Mouse (Mus musculus) forebrain, embryonic 11.5 days (tissue): ENCODE data around the gene Plxnd1. TPM values are rescaled to one million over a fixed set of nuclear protein-coding genes. Genes with fewer than 3 reads are reported as not detected.

Source experiments
- ATAC-seq: fragments of 200-750 bp; cut with Nextera tagmentation; replicated peaks from 2 replicates; pipeline ENCODE4 v1.8.0; 2017; ENCODE audit warnings: moderate TSS enrichment; ENCODE audit not compliant: low FRiP score
- DNase-seq: peaks from one replicate; pipeline ENCODE4 v3.0.0-alpha.2; 2017; ENCODE audit warnings: low spot score
- H3K27ac ChIP-seq: fragments of 300-500 bp; sonication (generic); 2 replicates; pipeline ENCODE4 v1.5.1; 2014; ENCODE audit warnings: low read depth, low read length
- H3K27me3 ChIP-seq: fragments of 300-500 bp; sonication (generic); 2 replicates; pipeline ENCODE4 v1.6.1; 2014; ENCODE audit warnings: mild to moderate bottlenecking, low read length, mixed read lengths; ENCODE audit not compliant: control insufficient read depth, insufficient read depth
- H3K36me3 ChIP-seq: fragments of 300-500 bp; sonication (generic); 2 replicates; pipeline ENCODE4 v1.6.1; 2014; ENCODE audit warnings: mild to moderate bottlenecking, low read length, moderate library complexity, mixed read lengths; ENCODE audit not compliant: control insufficient read depth, insufficient read depth
- H3K4me1 ChIP-seq: fragments of 300-500 bp; sonication (generic); replicated peaks from 2 replicates; pipeline ENCODE4 v1.6.1; 2014; ENCODE audit warnings: low read length, mixed read lengths; ENCODE audit not compliant: control insufficient read depth, insufficient read depth
- H3K4me2 ChIP-seq: fragments of 300-500 bp; sonication (generic); 2 replicates; pipeline ENCODE4 v1.6.1; 2014; ENCODE audit warnings: low read depth, mild to moderate bottlenecking, low read length, moderate library complexity, mixed read lengths; ENCODE audit not compliant: severe bottlenecking
- H3K4me3 ChIP-seq: fragments of 300-500 bp; sonication (generic); 2 replicates; pipeline ENCODE4 v1.5.1; 2014; ENCODE audit warnings: low read depth, low read length
- H3K9ac ChIP-seq: fragments of 300-500 bp; sonication (generic); 2 replicates; pipeline ENCODE4 v1.6.1; 2014; ENCODE audit warnings: low read length
- H3K9me3 ChIP-seq: fragments of 300-500 bp; sonication (generic); 2 replicates; pipeline ENCODE4 v1.6.1; 2016; ENCODE audit warnings: low read length, mixed read lengths; ENCODE audit not compliant: control insufficient read depth
- WGBS: fragments of 180-500 bp; shearing (Covaris S2); extraction: QIAGEN DNeasy Blood & Tissue Kit; methylation state at CpG from one replicate; pipeline ENCODE4 v1.1.7; 2014; 5-methylcytosine and 5-hydroxymethylcytosine counted together
- polyA plus RNA-seq: library from polyadenylated mRNA; unstranded; fragments of >200 nt; fragmentation: Nextera tagmentation; extraction: Ambion mirVana; gene quantifications from 2 replicates; pipeline ENCODE4 v1.2.1, GENCODE M21; 2014

The Plxnd1 gene
- polyA plus RNA-seq, 1 experiment from 2014 or later, result 25.5 TPM

- 76% methylated on average over 13 of the region's 13 CpGs for WGBS
- Histone ChIP-seq H3K36me3 (no peaks in the 10 kb centered on the region), H3K4me2 (no peak overlapping the region), H3K27ac (no peak overlapping the region), H3K9ac (no peak overlapping the region), H3K9me3 (no peaks in the 10 kb centered on the region), H3K4me3 (no peak overlapping the region), H3K4me1 (0 out of 2 replicates have a peak, but pooled peaks cover 3% of the 10 kb centered on the region), H3K27me3 (no peaks in the 10 kb centered on the region)
- ATAC-seq, result no peak
- DNase-seq, result no peak
Observed at GRCm38 (mm10) chr6:115971273-115972060, 23.3 kb downstream of the Plxnd1 start.

- no peak overlapping the region for H3K9ac ChIP-seq
- H3K27ac ChIP-seq, result no peak overlapping the region
- no peaks in the 10 kb centered on the region for H3K27me3 ChIP-seq
- WGBS, result 61% methylated on average over 4 of the region's 6 CpGs
- DNase-seq (no peak), ATAC-seq (no peak)
- no peaks in the 10 kb centered on the region for H3K9me3 ChIP-seq
- H3K4me2 ChIP-seq, result no peak overlapping the region
- no peak overlapping the region for H3K4me3 ChIP-seq
- 0 out of 2 replicates have a peak, but pooled peaks cover 3% of the 10 kb centered on the region for H3K4me1 ChIP-seq
- no peaks in the 10 kb centered on the region for H3K36me3 ChIP-seq
Observed at GRCm38 (mm10) chr6:115969952-115970351, 24.9 kb downstream of the Plxnd1 start.

- Histone ChIP-seq H3K27me3 (no peaks in the 10 kb centered on the region), H3K27ac (no peak overlapping the region), H3K9ac (no peak overlapping the region), H3K4me1 (0 out of 2 replicates have a peak, but pooled peaks cover 3% of the 10 kb centered on the region), H3K4me3 (no peak overlapping the region), H3K36me3 (no peaks in the 10 kb centered on the region), H3K4me2 (no peak overlapping the region), H3K9me3 (no peaks in the 10 kb centered on the region)
- ATAC-seq (no peak), DNase-seq (no peak)
- WGBS, result 79% methylated on average over 9 of the region's 9 CpGs
Observed at GRCm38 (mm10) chr6:115969103-115969502, 25.7 kb downstream of the Plxnd1 start.

- Histone ChIP-seq H3K9me3 (no peaks in the 10 kb centered on the region), H3K27ac (no peak overlapping the region), H3K9ac (no peak overlapping the region), H3K4me1 (0 out of 2 replicates have a peak, but pooled peaks cover 3% of the 10 kb centered on the region), H3K4me2 (no peak overlapping the region), H3K36me3 (no peaks in the 10 kb centered on the region), H3K27me3 (no peaks in the 10 kb centered on the region), H3K4me3 (no peak overlapping the region)
- DNase-seq (no peak), ATAC-seq (no peak)
- 80% methylated on average over 6 of the region's 6 CpGs for WGBS
Observed at GRCm38 (mm10) chr6:115968700-115969099, 26.1 kb downstream of the Plxnd1 start.

- ATAC-seq, result no peak
- Histone ChIP-seq H3K36me3 (no peaks in the 10 kb centered on the region), H3K4me1 (0 out of 2 replicates have a peak, but pooled peaks cover 3% of the 10 kb centered on the region), H3K4me3 (no peak overlapping the region), H3K4me2 (no peak overlapping the region), H3K27ac (no peak overlapping the region), H3K9ac (no peak overlapping the region), H3K9me3 (no peaks in the 10 kb centered on the region), H3K27me3 (no peaks in the 10 kb centered on the region)
- DNase-seq, result no peak
- WGBS, result 81% methylated on average over 5 of the region's 5 CpGs
Observed at GRCm38 (mm10) chr6:115968086-115968485, 26.7 kb downstream of the Plxnd1 start.

- WGBS, result 94% methylated on average over 15 of the region's 15 CpGs
- no peak for ATAC-seq
- H3K27me3 ChIP-seq, result no peaks in the 10 kb centered on the region
- H3K9ac ChIP-seq, result no peak overlapping the region
- 0 out of 2 replicates have a peak, but pooled peaks cover 5% of the 10 kb centered on the region for H3K4me1 ChIP-seq
- H3K36me3 ChIP-seq, result no peaks in the 10 kb centered on the region
- no peak overlapping the region for H3K4me2 ChIP-seq
- H3K9me3 ChIP-seq, result no peaks in the 10 kb centered on the region
- no peak for DNase-seq
- H3K4me3 ChIP-seq, result no peak overlapping the region
- H3K27ac ChIP-seq, result no peak overlapping the region
Observed at GRCm38 (mm10) chr6:115967291-115967880, 27.4 kb downstream of the Plxnd1 start.

- 97% methylated on average over 19 of the region's 19 CpGs for WGBS
- no peaks in the 10 kb centered on the region for H3K27me3 ChIP-seq
- H3K36me3 ChIP-seq, result no peaks in the 10 kb centered on the region
- no peak overlapping the region for H3K9ac ChIP-seq
- no peak overlapping the region for H3K27ac ChIP-seq
- DNase-seq, result no peak
- no peak overlapping the region for H3K4me2 ChIP-seq
- H3K9me3 ChIP-seq, result no peaks in the 10 kb centered on the region
- H3K4me1 ChIP-seq, result 0 out of 2 replicates have a peak, but pooled peaks cover 4% of the 10 kb centered on the region
- ATAC-seq, result no peak
- no peak overlapping the region for H3K4me3 ChIP-seq
Observed at GRCm38 (mm10) chr6:115966227-115966966, 28.4 kb downstream of the Plxnd1 start.

GRCm38 (mm10) chr6:115963656-115964055 is 31.1 kb downstream of the Plxnd1 start:
- DNase-seq, result no peak
- H3K9ac ChIP-seq, result no peak overlapping the region
- ATAC-seq, result no peak
- H3K9me3 ChIP-seq, result no peaks in the 10 kb centered on the region
- no peak overlapping the region for H3K4me2 ChIP-seq
- 0 out of 2 replicates have a peak, but pooled peaks cover 4% of the 10 kb centered on the region for H3K4me1 ChIP-seq
- H3K27me3 ChIP-seq, result no peaks in the 10 kb centered on the region
- no peaks in the 10 kb centered on the region for H3K36me3 ChIP-seq
- no peak overlapping the region for H3K27ac ChIP-seq
- WGBS, result 77% methylated on average over 9 of the region's 9 CpGs
- H3K4me3 ChIP-seq, result no peak overlapping the region
